Mouse (Mus musculus) forebrain, embryonic 16.5 days (tissue): ENCODE measurements around the gene Gphb5. TPM values are rescaled to one million over a fixed set of nuclear protein-coding genes. Genes with fewer than 3 reads are reported as not detected.

ENCODE experiments used
- ATAC-seq: fragments of 200-750 bp; cut with Nextera tagmentation; 2 replicates; pipeline ENCODE4 v1.8.0; 2017; ENCODE audit warnings: mild to moderate bottlenecking, moderate library complexity
- H3K27ac ChIP-seq: fragments of 300-500 bp; sonication (generic); 2 replicates; pipeline ENCODE4 v1.5.1; 2014; ENCODE audit warnings: low read length, control low read depth
- H3K27me3 ChIP-seq: fragments of 300-500 bp; sonication (generic); replicated peaks from 2 replicates; pipeline ENCODE4 v1.6.1; 2014; ENCODE audit warnings: low read length; ENCODE audit not compliant: control insufficient read depth, insufficient read depth
- H3K36me3 ChIP-seq: fragments of 300-500 bp; sonication (generic); 2 replicates; pipeline ENCODE4 v1.6.1; 2014; ENCODE audit not compliant: control insufficient read depth, insufficient read depth
- H3K4me1 ChIP-seq: fragments of 300-500 bp; sonication (generic); replicated peaks from 2 replicates; pipeline ENCODE4 v1.6.1; 2014; ENCODE audit warnings: low read length; ENCODE audit not compliant: control insufficient read depth, insufficient read depth
- H3K4me2 ChIP-seq: fragments of 300-500 bp; sonication (generic); 2 replicates; pipeline ENCODE4 v1.6.1; 2014; ENCODE audit warnings: mild to moderate bottlenecking, low read length, control low read depth
- H3K4me3 ChIP-seq: fragments of 300-500 bp; sonication (generic); replicated peaks from 2 replicates; pipeline ENCODE4 v1.5.1; 2014; ENCODE audit warnings: mild to moderate bottlenecking, low read length, control low read depth
- H3K9ac ChIP-seq: fragments of 300-500 bp; sonication (generic); replicated peaks from 2 replicates; pipeline ENCODE4 v1.6.1; 2014; ENCODE audit warnings: low read depth, low read length, control low read depth
- H3K9me3 ChIP-seq: fragments of 300-500 bp; sonication (generic); 2 replicates; pipeline ENCODE4 v1.6.1; 2016; ENCODE audit warnings: low read length; ENCODE audit not compliant: control insufficient read depth
- WGBS: fragments of 180-500 bp; shearing (Covaris S2); extraction: QIAGEN DNeasy Blood & Tissue Kit; methylation state at CpG from one replicate; pipeline ENCODE4 v1.1.7; 2014; 5-methylcytosine and 5-hydroxymethylcytosine counted together
- polyA plus RNA-seq: library from polyadenylated mRNA; unstranded; fragments of >200 nt; fragmentation: Nextera tagmentation; extraction: Ambion mirVana; gene quantifications from 2 replicates; pipeline ENCODE4 v1.2.1, GENCODE M21; 2015

Gphb5 gene
- polyA plus RNA-seq, 1 experiment from 2014 or later, result not detected

DNA sequence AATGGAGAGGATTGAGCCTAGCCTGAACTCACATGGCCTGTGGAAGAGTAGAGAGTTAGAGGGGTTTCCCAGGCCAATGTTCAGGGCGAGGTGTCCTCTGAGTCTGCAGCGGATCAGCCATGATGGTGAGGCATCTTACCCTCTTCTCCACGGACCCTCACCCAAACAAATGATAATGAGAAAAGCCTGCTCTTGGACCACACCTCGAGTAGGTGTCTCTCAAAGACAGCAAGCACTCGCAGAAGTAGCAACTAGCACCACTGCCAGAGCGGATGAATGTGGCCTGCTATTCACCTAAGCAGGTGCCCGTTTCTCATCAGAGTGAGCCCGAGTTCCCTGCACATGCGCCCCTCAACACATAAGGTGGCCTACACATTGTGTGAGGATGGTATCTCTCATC, 29.9 kb downstream of the Gphb5 start:
- Histone ChIP-seq H3K27ac (no peak overlapping the region), H3K9me3 (no peaks in the 10 kb centered on the region), H3K4me1 (no peaks in the 10 kb centered on the region), H3K27me3 (no peaks in the 10 kb centered on the region), H3K36me3 (no peaks in the 10 kb centered on the region), H3K4me2 (no peak overlapping the region), H3K9ac (no peak overlapping the region), H3K4me3 (no peak overlapping the region)
- whole genome bisulfite sequencing, result 92% methylated on average over 9 of the region's 9 CpGs
- no peak for ATAC-seq

DNA sequence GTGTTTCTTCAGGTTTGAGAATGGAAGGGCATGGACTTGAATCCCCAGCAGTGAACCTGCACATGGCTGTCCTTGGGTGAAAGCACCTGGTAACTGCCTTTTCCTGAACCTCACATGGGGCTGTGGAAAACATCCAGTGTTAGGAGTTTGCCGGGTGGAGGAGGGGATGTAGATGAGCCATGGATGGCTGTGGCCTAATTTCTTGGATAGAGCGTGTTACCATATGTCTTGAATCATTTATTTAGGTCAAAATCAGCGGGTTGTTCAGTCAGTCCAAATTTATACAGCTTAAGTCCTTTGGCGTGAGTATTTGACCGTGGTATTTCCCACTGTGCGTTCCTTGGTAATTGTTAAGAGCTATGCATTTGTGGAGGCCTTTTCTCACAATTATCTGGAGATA, 40.5 kb downstream of the Gphb5 start:
- whole genome bisulfite sequencing, result 84% methylated on average over 6 of the region's 6 CpGs
- Histone ChIP-seq H3K4me1 (no peaks in the 10 kb centered on the region), H3K27ac (no peak overlapping the region), H3K4me2 (no peak overlapping the region), H3K27me3 (no peaks in the 10 kb centered on the region), H3K4me3 (no peak overlapping the region), H3K9me3 (no peaks in the 10 kb centered on the region), H3K9ac (no peak overlapping the region), H3K36me3 (no peaks in the 10 kb centered on the region)
- ATAC-seq, result no peak

GRCm38 (mm10) chr12:75375060-75375459, 41.5 kb downstream of the Gphb5 start:
- no peak for ATAC-seq
- H3K27me3 ChIP-seq, result no peaks in the 10 kb centered on the region
- H3K9me3 ChIP-seq, result no peaks in the 10 kb centered on the region
- no peaks in the 10 kb centered on the region for H3K4me1 ChIP-seq
- no peaks in the 10 kb centered on the region for H3K36me3 ChIP-seq
- H3K4me2 ChIP-seq, result no peak overlapping the region
- H3K4me3 ChIP-seq, result no peak overlapping the region
- H3K27ac ChIP-seq, result no peak overlapping the region
- no peak overlapping the region for H3K9ac ChIP-seq
- 69% methylated on average over 12 of the region's 12 CpGs for WGBS

DNA sequence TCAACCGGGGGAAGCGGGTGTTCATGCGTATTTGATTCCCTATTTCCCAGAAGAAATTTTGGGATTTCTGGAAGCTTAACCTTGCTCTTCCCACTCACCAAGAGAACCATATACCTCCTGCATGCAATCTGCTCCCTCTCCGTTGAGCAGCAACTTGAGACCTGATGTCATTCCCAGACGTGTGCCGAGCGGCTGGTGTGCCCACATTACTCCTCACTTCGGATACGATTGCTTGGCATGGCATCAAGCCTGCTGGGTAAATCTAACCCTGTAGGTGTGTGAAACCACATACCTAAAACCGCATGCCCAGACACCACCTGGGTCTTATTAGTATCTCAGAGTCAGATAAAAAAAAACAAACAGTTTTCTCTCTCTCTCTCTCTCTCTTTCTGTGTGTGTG, 42.1 kb downstream of the Gphb5 start:
- Histone ChIP-seq H3K9ac (no peak overlapping the region), H3K4me3 (no peak overlapping the region), H3K27ac (no peak overlapping the region), H3K36me3 (no peaks in the 10 kb centered on the region), H3K9me3 (no peaks in the 10 kb centered on the region), H3K27me3 (no peaks in the 10 kb centered on the region), H3K4me2 (no peak overlapping the region), H3K4me1 (no peaks in the 10 kb centered on the region)
- no peak for ATAC-seq
- 85% methylated on average over 10 of the region's 10 CpGs for WGBS

DNA sequence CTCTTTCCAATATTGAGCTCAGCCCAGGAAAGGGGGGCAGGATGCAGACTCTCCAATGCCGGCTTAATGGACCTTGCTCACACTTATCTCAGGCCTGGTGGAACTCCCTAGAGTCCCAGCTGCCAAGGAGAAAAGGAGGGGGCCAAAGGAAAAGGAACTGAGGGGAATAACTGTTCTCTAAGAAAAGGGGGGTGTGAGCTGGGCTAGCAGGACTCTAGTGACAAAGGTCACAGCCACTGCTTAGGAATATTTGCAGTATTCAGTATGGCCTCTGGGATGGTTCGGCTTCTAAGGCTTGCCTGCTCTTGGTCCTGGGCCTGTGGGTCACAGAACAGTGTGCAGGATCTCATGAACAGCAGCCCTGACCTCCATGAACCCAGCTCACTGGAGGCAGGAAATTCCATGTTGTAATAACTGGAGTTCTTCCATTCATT, 47.1 kb downstream of the Gphb5 start:
- Histone ChIP-seq H3K9me3 (no peaks in the 10 kb centered on the region), H3K4me1 (no peaks in the 10 kb centered on the region), H3K9ac (no peak overlapping the region), H3K4me3 (no peak overlapping the region), H3K27me3 (no peaks in the 10 kb centered on the region), H3K27ac (no peak overlapping the region), H3K4me2 (no peak overlapping the region), H3K36me3 (no peaks in the 10 kb centered on the region)
- ATAC-seq, result no peak
- WGBS, result 78% methylated on average over 2 of the region's 2 CpGs

DNA sequence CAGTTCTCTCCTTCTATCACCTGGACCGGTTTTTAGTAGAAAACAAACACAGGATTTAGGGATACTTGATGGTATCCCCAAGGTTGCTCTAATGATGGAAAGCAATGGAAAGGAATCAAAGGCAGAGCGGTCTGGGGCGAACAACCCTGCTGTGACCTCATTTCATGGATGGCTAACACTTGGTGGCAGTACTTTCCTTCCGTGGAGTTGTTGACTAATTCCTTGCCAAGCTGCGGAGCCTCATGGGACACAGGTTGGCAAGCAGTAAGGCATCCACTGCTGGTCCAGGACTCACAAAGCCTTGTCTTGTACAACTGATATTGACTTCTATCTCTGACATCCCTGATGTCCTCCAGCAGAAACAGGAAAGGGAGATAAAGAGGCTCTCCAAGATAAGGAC, 48.1 kb downstream of the Gphb5 start:
- WGBS, result 68% methylated on average over 5 of the region's 5 CpGs
- ATAC-seq, result no peak

DNA sequence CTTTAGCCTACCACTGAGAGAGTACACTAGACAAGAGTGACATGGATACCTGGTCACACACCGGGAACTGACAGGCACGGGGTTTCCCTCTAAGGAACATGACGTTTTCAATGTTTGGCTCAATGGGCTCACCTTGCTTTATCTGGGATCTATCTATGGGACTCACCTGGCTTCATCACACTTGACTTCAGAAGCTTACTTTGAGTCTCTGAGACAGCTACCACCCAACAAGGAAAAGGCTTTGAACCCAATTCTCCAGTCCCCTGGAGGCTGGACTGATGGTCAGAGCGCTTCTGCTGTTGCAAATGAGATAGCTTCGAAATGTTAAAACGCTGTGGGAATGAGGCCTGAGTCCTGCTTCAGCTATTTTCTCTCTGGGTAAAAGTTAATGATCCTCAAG, 49.2 kb downstream of the Gphb5 start:
- Histone ChIP-seq H3K9ac (no peak overlapping the region), H3K27ac (no peak overlapping the region), H3K27me3 (no peaks in the 10 kb centered on the region), H3K9me3 (no peaks in the 10 kb centered on the region), H3K4me1 (no peaks in the 10 kb centered on the region), H3K4me3 (no peak overlapping the region), H3K36me3 (no peaks in the 10 kb centered on the region), H3K4me2 (no peak overlapping the region)
- WGBS, result 97% methylated on average over 6 of the region's 6 CpGs
- no peak for ATAC-seq

More for the DNA sequence above, 48.1 kb downstream of the Gphb5 start:
- no peaks in the 10 kb centered on the region for H3K36me3 ChIP-seq
- H3K4me3 ChIP-seq, result no peak overlapping the region
- no peak overlapping the region for H3K4me2 ChIP-seq
- H3K27ac ChIP-seq, result no peak overlapping the region
- no peak overlapping the region for H3K9ac ChIP-seq
- H3K4me1 ChIP-seq, result no peaks in the 10 kb centered on the region
- H3K27me3 ChIP-seq, result no peaks in the 10 kb centered on the region
- no peaks in the 10 kb centered on the region for H3K9me3 ChIP-seq

GRCm38 (mm10) chr12:75365621-75366124, 50.9 kb downstream of the Gphb5 start:
- no peaks in the 10 kb centered on the region for H3K9me3 ChIP-seq
- H3K27me3 ChIP-seq, result no peaks in the 10 kb centered on the region
- H3K4me3 ChIP-seq, result no peak overlapping the region
- H3K4me1 ChIP-seq, result no peaks in the 10 kb centered on the region
- no peak overlapping the region for H3K4me2 ChIP-seq
- H3K36me3 ChIP-seq, result no peaks in the 10 kb centered on the region
- no peak overlapping the region for H3K9ac ChIP-seq
- no peak for ATAC-seq
- no peak overlapping the region for H3K27ac ChIP-seq
- WGBS, result 84% methylated on average over 14 of the region's 14 CpGs

DNA sequence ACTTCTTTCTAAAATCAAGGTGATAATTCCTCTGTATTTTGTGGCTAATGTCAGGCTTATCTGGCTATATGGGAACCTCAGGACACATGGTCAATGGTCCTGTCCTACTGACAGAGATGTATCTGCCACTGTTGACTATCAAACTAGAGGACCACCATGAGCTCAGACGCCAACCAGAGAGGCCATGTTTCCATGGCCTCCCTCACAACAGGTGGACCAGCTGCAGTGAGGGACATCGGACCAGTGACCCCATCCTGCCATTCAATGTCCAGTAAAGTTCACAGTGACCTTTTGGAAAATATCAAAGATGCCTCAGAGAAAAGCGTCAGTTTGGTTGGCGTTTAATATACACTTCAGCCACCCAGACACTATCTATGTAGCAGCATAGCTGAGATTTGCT, 52.2 kb downstream of the Gphb5 start:
- H3K9ac ChIP-seq, result no peak overlapping the region
- no peak overlapping the region for H3K4me2 ChIP-seq
- no peaks in the 10 kb centered on the region for H3K4me1 ChIP-seq
- no peaks in the 10 kb centered on the region for H3K27me3 ChIP-seq
- H3K9me3 ChIP-seq, result no peaks in the 10 kb centered on the region
- 96% methylated on average over 4 of the region's 4 CpGs for WGBS
- no peaks in the 10 kb centered on the region for H3K36me3 ChIP-seq
- no peak for ATAC-seq
- H3K4me3 ChIP-seq, result no peak overlapping the region
- H3K27ac ChIP-seq, result no peak overlapping the region

DNA sequence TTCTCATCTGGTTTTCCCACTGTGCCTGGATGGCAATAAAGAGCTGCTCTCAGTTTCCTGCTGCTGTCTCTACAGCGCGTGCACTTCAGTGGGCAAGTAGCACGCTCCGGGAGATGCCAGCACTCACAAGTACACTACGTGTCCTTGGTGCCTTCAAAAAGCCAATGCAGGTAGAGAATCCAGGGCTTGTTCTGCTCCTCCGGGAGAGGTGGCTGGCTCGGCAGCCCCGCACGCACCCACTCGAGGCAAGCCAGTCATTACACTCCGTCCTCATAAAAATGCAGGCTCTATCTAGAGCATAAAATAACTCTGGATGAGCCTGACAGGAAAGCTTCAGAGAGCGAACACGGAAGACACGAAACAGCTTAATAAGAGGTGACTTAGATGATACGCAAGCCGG, 54.1 kb downstream of the Gphb5 start:
- H3K27ac ChIP-seq, result no peak overlapping the region
- H3K4me2 ChIP-seq, result no peak overlapping the region
- no peak overlapping the region for H3K4me3 ChIP-seq
- no peaks in the 10 kb centered on the region for H3K4me1 ChIP-seq
- H3K27me3 ChIP-seq, result no peaks in the 10 kb centered on the region
- H3K9ac ChIP-seq, result no peak overlapping the region
- 92% methylated on average over 16 of the region's 16 CpGs for WGBS
- ATAC-seq, result no peak
- H3K9me3 ChIP-seq, result no peaks in the 10 kb centered on the region
- H3K36me3 ChIP-seq, result no peaks in the 10 kb centered on the region
